Mouse (Mus musculus) lung, embryonic 16.5 days (tissue): ENCODE measurements around the gene Tnnc1. TPM values are rescaled to one million over a fixed set of nuclear protein-coding genes. Genes with fewer than 3 reads are reported as not detected.

ENCODE experiments used
- ATAC-seq: fragments of 200-750 bp; cut with Nextera tagmentation; 2 replicates; pipeline ENCODE4 v1.8.0; 2017; ENCODE audit warnings: low read depth, mild to moderate bottlenecking, moderate library complexity
- H3K27ac ChIP-seq: fragments of 300-500 bp; sonication (generic); 2 replicates; pipeline ENCODE4 v1.5.1; 2014; ENCODE audit warnings: mild to moderate bottlenecking, control low read depth, low read length
- H3K27me3 ChIP-seq: fragments of 300-500 bp; sonication (generic); 2 replicates; pipeline ENCODE4 v1.6.1; 2014; ENCODE audit warnings: low read depth, low read length, mixed read lengths; ENCODE audit not compliant: control insufficient read depth, insufficient read depth
- H3K36me3 ChIP-seq: fragments of 300-500 bp; sonication (generic); 2 replicates; pipeline ENCODE4 v1.6.1; 2014; ENCODE audit warnings: low read length; ENCODE audit not compliant: control insufficient read depth, insufficient read depth
- H3K4me1 ChIP-seq: fragments of 300-500 bp; sonication (generic); replicated peaks from 2 replicates; pipeline ENCODE4 v1.6.1; 2014; ENCODE audit warnings: low read length, mixed read lengths; ENCODE audit not compliant: control insufficient read depth, insufficient read depth
- H3K4me2 ChIP-seq: fragments of 300-500 bp; sonication (generic); 2 replicates; pipeline ENCODE4 v1.6.1; 2014; ENCODE audit warnings: low read depth, low read length, control low read depth
- H3K4me3 ChIP-seq: fragments of 300-500 bp; sonication (generic); 2 replicates; pipeline ENCODE4 v1.5.1; 2014; ENCODE audit warnings: mild to moderate bottlenecking, low read length, control low read depth
- H3K9ac ChIP-seq: fragments of 300-500 bp; sonication (generic); 2 replicates; pipeline ENCODE4 v1.6.1; 2014; ENCODE audit warnings: low read length, control low read depth
- H3K9me3 ChIP-seq: fragments of 300-500 bp; sonication (generic); 2 replicates; pipeline ENCODE4 v1.6.1; 2016; ENCODE audit warnings: low read length; ENCODE audit not compliant: control insufficient read depth
- WGBS: fragments of 180-500 bp; shearing (Covaris S2); extraction: QIAGEN DNeasy Blood & Tissue Kit; methylation state at CpG from one replicate; pipeline ENCODE4 v1.1.7; 2014; 5-methylcytosine and 5-hydroxymethylcytosine counted together
- polyA plus RNA-seq: library from polyadenylated mRNA; unstranded; fragments of >200 nt; fragmentation: Nextera tagmentation; extraction: Ambion mirVana; gene quantifications from 2 replicates; pipeline ENCODE4 v1.2.1, GENCODE M21; 2015

The Tnnc1 gene
- polyA plus RNA-seq, 1 experiment from 2014 or later: 113 TPM

DNA sequence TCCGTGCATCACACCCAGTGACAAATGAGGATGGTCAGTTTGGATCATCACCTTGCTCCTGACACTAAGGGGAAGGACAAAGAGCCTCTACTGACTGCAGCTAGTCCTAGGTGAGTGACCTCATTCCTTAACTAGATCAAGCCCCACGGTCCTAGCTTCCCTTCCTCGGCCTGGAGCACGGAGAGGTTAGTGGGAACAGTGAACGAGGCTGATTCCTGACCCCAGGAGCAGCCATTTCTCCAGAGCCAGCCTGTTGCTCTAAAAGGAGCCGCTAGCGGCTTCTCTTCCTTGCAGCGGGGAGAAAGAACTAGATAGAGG lies 2.9 kb upstream of the Tnnc1 start:
- Histone ChIP-seq H3K36me3 (peaks cover 26% of the 10 kb centered on the region), H3K27ac (peak overlapping the region; percentile 92), H3K4me2 (peak overlapping the region; percentile 85), H3K9me3 (no peaks in the 10 kb centered on the region), H3K9ac (peak overlapping the region; percentile 98), H3K4me3 (peak overlapping the region; percentile 86), H3K4me1 (peaks cover 14% of the 10 kb centered on the region), H3K27me3 (no peaks in the 10 kb centered on the region)
- WGBS: 4% methylated on average over 8 of the region's 8 CpGs
- peak; percentile 3; the same call in 1 of the 2 replicates for ATAC-seq

DNA sequence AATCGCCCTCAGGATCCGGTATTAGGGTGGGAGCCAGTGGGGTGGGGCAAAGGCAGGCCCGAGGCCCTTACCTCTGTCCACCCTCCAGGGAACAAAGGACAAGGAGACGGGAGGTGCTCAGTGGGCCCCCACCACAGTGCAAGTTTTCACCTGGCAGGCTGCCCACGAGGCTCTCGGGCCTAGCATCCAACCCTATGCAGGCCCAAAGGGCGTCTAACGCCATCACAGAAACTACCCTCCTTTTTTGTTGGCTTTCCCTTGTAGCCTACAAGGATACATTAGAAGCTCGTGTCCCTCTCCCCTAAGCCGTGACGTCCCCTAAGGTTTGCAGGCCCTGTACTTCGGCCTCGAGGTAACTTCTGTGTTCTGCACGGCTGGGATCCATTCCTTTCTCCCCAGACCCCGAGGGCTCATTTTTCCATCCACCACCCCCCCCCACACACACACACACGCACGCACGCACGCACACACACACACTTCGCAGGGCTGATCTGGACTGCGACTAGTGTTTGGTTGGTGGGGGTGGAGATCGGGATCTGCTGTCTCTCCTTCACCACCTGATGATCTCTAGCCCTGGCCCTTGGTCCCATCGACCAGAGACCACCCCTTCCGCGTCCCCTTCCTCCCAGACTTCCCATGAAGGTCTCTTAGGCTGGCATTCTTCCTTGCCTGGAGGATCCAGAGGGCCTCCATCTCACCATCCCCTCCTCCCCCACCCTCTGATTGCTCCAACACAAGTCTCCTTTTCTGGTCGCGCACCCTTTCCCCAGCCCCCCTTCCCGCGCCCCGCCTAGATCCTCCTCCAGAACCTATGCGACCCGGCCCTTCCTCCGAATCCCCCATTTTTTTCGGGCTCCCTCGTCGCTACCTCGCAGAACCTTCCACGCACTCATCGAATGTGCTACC lies 2.3 kb upstream of the Tnnc1 start:
- H3K36me3 ChIP-seq: peaks cover 25% of the 10 kb centered on the region
- peak overlapping the region; percentile 92 for H3K27ac ChIP-seq
- H3K27me3 ChIP-seq: no peaks in the 10 kb centered on the region
- H3K4me3 ChIP-seq: peak overlapping the region; percentile 86
- H3K9ac ChIP-seq: peak overlapping the region; percentile 98
- ATAC-seq: peak; percentile 63
- H3K4me1 ChIP-seq: peaks cover 12% of the 10 kb centered on the region
- H3K9me3 ChIP-seq: no peaks in the 10 kb centered on the region
- WGBS: under 1% methylated on average over 39 of the region's 39 CpGs
- peak overlapping the region; percentile 85 for H3K4me2 ChIP-seq

DNA sequence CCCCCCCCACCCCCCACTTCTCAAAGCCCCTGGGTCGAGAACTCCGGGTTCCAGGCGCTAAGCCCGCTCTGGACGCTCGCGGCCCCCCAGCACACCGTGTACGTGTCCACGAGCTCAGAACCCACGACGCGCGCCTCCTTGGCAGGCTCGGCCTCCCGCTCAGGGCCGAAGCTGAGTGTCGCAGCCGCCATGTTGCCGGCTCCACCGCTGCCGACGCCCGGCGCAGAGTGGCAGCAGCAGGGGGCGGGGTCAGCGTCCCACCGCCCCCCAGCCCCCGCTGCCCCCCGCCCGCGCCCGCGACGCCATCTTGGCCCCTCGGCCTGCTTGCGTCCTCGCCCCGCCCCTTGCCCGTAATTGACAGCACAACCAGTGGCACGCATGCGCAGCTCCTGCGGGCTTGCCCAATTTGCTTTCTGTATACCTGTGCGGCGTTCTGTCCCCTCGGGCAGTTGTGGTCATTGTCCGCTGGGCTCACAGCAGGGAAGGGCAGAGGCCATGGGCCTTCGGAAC lies 1.6 kb upstream of the Tnnc1 start:
- peaks cover 12% of the 10 kb centered on the region for H3K4me1 ChIP-seq
- WGBS: under 1% methylated on average over 45 of the region's 48 CpGs

DNA sequence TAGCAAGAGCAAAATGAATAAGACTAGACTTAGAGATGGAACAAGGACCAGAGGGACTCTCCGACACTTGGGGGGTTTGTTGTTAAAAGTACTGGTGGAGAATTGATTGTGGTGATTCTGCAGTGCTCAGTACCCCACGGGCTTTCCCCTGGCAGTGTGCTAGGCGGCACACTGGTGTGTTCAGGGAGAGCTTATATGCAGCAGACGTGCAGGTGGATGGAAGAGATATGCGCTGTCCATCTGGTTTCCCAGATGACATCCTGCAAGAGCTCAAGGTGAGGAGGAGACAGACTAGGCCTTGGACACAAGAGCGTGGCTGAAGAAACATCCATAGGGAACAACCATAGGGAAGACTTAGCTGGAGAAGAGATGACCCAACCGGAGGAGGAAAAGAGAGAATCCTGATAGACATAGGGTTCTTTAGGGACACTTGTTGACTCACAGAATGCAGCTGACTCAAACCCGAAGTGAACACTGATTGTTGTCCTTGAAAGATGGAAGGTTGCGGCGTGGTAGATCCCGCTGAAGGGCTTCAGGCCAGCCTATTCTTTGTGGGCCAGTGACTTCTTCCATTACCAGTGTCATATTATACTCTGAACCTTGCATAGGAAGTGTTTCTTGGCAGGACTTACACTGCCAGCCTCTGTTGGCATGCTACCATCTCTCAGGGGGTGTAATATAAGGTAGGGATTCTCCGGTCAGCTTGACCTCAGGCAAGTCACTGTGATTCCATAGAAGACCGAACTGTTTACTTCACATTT lies 862 bp upstream of the Tnnc1 start:
- H3K9me3 ChIP-seq: no peaks in the 10 kb centered on the region
- WGBS: 74% methylated on average over 13 of the region's 13 CpGs
- ATAC-seq: peak; percentile 9
- peak overlapping the region; percentile 58 for H3K27ac ChIP-seq
- H3K27me3 ChIP-seq: no peaks in the 10 kb centered on the region
- peak overlapping the region; percentile 85 for H3K4me2 ChIP-seq
- peak overlapping the region; percentile 86 for H3K4me3 ChIP-seq
- H3K36me3 ChIP-seq: peaks cover 16% of the 10 kb centered on the region
- H3K9ac ChIP-seq: peak overlapping the region; percentile 98
- peaks cover 14% of the 10 kb centered on the region for H3K4me1 ChIP-seq

More for the DNA sequence above, 1.6 kb upstream of the Tnnc1 start:
- Histone ChIP-seq H3K9me3 (no peaks in the 10 kb centered on the region), H3K9ac (peak overlapping the region; percentile 98), H3K4me3 (peak overlapping the region; percentile 86), H3K27me3 (no peaks in the 10 kb centered on the region), H3K4me2 (peak overlapping the region; percentile 85), H3K27ac (peak overlapping the region; percentile 92), H3K36me3 (peaks cover 21% of the 10 kb centered on the region)
- ATAC-seq: peak; percentile 78

DNA sequence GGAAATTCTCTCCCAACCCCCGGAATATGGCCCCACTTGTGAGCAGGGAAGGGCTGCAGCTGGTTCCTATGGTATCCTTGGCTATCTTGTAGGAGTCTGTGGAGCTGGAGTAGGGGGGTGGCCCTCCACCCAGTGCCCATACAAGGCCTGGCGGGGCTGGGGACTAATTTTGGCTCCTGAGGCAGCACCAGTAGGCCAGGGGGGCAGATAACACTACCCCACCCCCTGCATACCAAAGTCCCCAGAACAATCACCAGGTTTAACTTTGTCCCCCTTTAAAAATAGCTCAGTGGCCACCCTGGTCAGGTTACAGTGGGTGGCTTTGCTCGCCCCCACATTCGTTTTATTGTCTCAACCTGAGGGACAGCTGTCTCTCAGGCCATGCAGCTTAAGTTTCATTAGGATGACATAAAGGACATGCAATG lies 1.0 kb downstream of the Tnnc1 start:
- Histone ChIP-seq H3K36me3 (peaks cover under 1% of the 10 kb centered on the region), H3K4me1 (peaks cover 24% of the 10 kb centered on the region), H3K9ac (no peak overlapping the region), H3K4me3 (no peak overlapping the region), H3K27me3 (no peaks in the 10 kb centered on the region), H3K27ac (no peak overlapping the region), H3K9me3 (no peaks in the 10 kb centered on the region), H3K4me2 (no peak overlapping the region)
- 74% methylated on average over 4 of the region's 4 CpGs for WGBS
- ATAC-seq: no peak

DNA sequence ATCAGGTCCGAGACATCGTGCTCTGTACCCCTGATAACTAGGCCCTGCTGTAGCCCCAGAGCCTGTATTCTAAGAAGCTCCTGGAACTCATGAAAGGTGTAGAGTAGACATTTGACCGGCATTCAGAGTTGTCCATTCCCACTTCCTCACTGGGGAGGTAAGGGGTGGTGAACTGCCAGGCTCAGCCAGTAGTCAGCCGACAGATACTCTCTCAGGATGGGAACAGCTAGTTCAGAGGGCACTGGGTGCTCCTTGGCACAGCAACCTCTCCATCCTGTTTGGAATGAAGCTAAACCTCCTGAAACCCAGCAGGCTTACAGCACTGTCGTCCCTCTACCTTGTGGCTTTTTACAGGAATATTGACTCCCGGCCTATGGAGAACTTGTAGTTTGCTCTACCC lies 3.7 kb downstream of the Tnnc1 start:
- no peak for ATAC-seq
- 79% methylated on average over 6 of the region's 6 CpGs for WGBS
- no peak overlapping the region for H3K9ac ChIP-seq
- peaks cover 25% of the 10 kb centered on the region for H3K4me1 ChIP-seq
- no peaks in the 10 kb centered on the region for H3K27me3 ChIP-seq
- H3K27ac ChIP-seq: no peak overlapping the region
- H3K36me3 ChIP-seq: no peaks in the 10 kb centered on the region
- no peak overlapping the region for H3K4me2 ChIP-seq
- H3K4me3 ChIP-seq: no peak overlapping the region
- no peaks in the 10 kb centered on the region for H3K9me3 ChIP-seq

DNA sequence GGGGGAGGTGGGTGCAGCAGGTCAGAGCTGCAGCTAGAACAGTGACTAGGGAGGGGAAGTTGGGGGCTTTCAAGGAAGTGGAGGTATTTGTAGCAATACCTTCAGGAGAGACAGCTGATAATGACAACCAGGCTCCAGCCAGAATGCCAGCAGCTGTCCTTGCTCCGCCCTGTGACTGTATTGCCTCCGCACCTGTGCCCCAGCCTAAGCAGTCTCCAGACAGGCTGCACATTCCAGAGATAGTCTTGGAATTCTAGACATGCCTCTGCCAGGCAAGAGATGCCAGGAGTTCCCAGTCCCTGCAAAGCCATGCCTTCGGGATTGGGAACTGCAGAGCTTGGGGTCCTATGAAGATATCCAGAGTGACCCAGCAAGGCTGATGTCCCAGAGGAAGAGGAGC lies 4.4 kb downstream of the Tnnc1 start:
- Histone ChIP-seq H3K27ac (no peak overlapping the region), H3K36me3 (no peaks in the 10 kb centered on the region)
- 57% methylated on average over 3 of the region's 3 CpGs for WGBS

DNA sequence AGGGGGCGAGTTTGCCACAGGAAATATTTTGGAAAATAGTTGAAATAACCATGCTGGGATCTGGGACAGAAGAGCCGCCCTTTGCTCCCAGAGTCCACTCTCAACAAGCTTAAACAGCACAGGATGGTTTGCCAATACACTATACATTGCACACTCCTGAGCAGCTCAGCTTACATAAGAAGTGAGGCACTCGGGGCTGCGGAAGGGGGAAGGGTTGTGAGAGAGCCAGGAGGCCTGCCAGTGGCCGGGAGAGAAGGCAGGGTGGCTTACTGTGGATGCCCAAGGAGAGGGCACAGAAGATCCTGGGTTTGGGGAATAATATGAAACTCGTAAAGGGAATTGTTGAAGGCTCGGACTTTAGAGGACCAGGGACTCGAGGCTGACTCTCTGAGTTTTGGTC lies 5.8 kb downstream of the Tnnc1 start:
- H3K9me3 ChIP-seq: no peaks in the 10 kb centered on the region
- H3K27me3 ChIP-seq: no peaks in the 10 kb centered on the region
- H3K27ac ChIP-seq: no peak overlapping the region
- no peak for ATAC-seq
- peaks cover 21% of the 10 kb centered on the region for H3K4me1 ChIP-seq
- no peak overlapping the region for H3K9ac ChIP-seq
- no peaks in the 10 kb centered on the region for H3K36me3 ChIP-seq
- H3K4me3 ChIP-seq: no peak overlapping the region
- no peak overlapping the region for H3K4me2 ChIP-seq
- 57% methylated on average over 8 of the region's 8 CpGs for WGBS

More for the DNA sequence above, 4.4 kb downstream of the Tnnc1 start:
- Histone ChIP-seq H3K4me1 (peaks cover 21% of the 10 kb centered on the region), H3K4me2 (no peak overlapping the region), H3K9ac (no peak overlapping the region), H3K27me3 (no peaks in the 10 kb centered on the region), H3K4me3 (no peak overlapping the region), H3K9me3 (no peaks in the 10 kb centered on the region)
- ATAC-seq: no peak

DNA sequence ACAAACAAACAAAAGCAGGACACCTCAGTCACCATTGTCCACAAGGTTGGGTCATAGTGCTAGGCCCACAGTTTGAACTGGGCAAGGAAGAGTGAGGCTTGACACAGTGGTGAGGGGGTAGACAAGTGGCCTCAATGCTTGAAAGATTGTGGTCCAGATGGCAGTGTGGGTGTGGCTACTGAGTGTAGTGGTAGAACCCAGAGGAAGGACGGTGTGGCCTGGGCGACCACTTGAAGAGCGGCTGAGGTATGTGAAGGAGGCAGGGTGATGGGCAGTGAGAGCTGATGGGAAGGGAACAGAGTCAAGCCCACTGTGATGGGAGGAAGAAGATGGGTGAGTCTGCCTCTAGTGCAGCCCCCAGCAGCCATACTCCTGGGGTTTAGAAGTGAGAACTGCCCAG lies 6.6 kb downstream of the Tnnc1 start:
- Histone ChIP-seq H3K4me1 (peaks cover 21% of the 10 kb centered on the region), H3K9me3 (no peaks in the 10 kb centered on the region), H3K27ac (no peak overlapping the region), H3K27me3 (no peaks in the 10 kb centered on the region), H3K4me3 (no peak overlapping the region), H3K36me3 (no peaks in the 10 kb centered on the region), H3K9ac (no peak overlapping the region), H3K4me2 (no peak overlapping the region)
- WGBS: 55% methylated on average over 3 of the region's 3 CpGs
- ATAC-seq: no peak
